Mouse (Mus musculus): ENCODE measurements around the gene Sox12. TPM values are rescaled to one million over a fixed set of nuclear protein-coding genes. Genes with fewer than 3 reads are reported as not detected.

Gene Sox12
- polyA plus RNA-seq, 1 experiment from 2014 or later, result 1.6 TPM

DNA sequence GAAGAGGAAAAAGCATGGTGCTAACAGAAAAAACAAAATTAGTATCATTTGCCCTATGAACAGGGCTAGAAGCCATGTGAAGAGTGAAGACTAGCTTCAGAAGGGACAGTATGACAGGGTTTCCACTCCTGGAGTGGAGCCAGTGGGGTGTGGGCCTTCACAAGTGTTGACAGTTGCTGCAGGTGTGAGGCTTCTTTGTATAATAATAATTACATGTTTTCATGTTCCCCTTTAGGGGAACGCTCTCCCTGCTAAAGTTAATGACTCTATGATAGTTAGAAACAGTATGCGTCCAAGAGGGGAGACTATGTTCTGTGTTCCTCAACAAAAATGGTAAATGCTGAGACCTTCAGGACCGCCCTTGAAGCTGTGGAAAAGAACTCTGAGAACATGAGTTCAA lies 17.9 kb upstream of the Sox12 start:
- H3K27ac ChIP-seq, result peak overlapping the region; percentile 88; the same call in 1 of the 2 replicates
- peak overlapping the region; percentile 87 for H3K4me2 ChIP-seq

DNA sequence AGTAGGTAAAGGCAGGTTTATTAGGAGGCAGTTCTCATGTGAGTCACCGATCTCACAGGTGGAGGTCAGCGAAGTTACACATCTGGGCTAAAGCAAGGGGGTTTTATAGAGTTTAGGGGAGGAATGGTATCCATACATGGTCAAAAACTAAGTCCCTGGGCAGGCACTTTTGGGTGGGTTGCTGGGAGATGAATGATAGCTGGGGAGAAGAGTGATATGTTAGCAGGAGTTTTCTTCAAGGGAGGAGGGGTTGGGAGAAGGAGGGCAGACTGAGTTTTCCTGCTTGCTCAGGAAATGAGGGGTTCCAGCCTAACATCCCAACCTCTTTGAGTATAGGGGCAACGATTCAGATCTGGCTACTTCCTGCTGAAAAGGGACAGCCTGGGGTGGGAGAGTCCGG lies 17.4 kb upstream of the Sox12 start, which contains the start of gene 6820408C15Rik:
TSS of gene 6820408C15Rik (plus strand) at position 301 of the 400 bp plus-strand sequence.
- Histone ChIP-seq H3K27ac (peak within 1 kb of the TSS; percentile 88), H3K4me2 (peak within 1 kb of the TSS; percentile 87), H3K27me3 (no peaks in the 10 kb centered on the region), H3K4me3 (replicated peaks) (peak within 1 kb of the TSS; percentile 96), H3K36me3 (peaks cover 15% of the 10 kb centered on the region), H3K9me3 (replicated peaks) (0 out of 2 replicates have a peak, but pooled peaks cover 3% of the 10 kb centered on the region), H3K9ac (peak within 1 kb of the TSS; percentile 97), H3K4me1 (replicated peaks) (peaks cover 42% of the 10 kb centered on the region)
- WGBS (ENCODE audit: insufficient replicate concordance), result 37% methylated on average over 4 of the region's 4 CpGs
- DNase-seq (no peak), ATAC-seq (ENCODE audit: low read depth) (no peak)

More for the DNA sequence above, 17.9 kb upstream of the Sox12 start:
- H3K36me3 ChIP-seq, result peaks cover 15% of the 10 kb centered on the region
- peak overlapping the region; percentile 97 for H3K9ac ChIP-seq
- H3K4me1 ChIP-seq (replicated peaks), result peaks cover 37% of the 10 kb centered on the region
- peak overlapping the region; percentile 96 for H3K4me3 ChIP-seq (replicated peaks)
- 92% methylated on average over 3 of the region's 3 CpGs for WGBS (ENCODE audit: insufficient replicate concordance)
- H3K27me3 ChIP-seq, result no peaks in the 10 kb centered on the region
- DNase-seq (no peak), ATAC-seq (ENCODE audit: low read depth) (no peak)
- H3K9me3 ChIP-seq (replicated peaks), result 0 out of 2 replicates have a peak, but pooled peaks cover 3% of the 10 kb centered on the region

- Histone ChIP-seq H3K36me3 (peaks cover 15% of the 10 kb centered on the region), H3K9ac (peak within 1 kb of the TSS; percentile 97), H3K4me1 (replicated peaks) (peaks cover 48% of the 10 kb centered on the region), H3K4me2 (peak within 1 kb of the TSS; percentile 87), H3K27me3 (no peaks in the 10 kb centered on the region), H3K27ac (peak within 1 kb of the TSS; percentile 88), H3K4me3 (replicated peaks) (peak within 1 kb of the TSS; percentile 96), H3K9me3 (replicated peaks) (0 out of 2 replicates have a peak, but pooled peaks cover 3% of the 10 kb centered on the region)
- ATAC-seq (ENCODE audit: low read depth), result peak; percentile 73
- DNase-seq, result peak; percentile 72
- WGBS (ENCODE audit: insufficient replicate concordance), result under 1% methylated on average over 65 of the region's 65 CpGs
These were observed 16.8 kb upstream of the Sox12 start, which contains the start of gene Zcchc3 for GRCm38 (mm10) chr2:152414591-152415165. TSS of gene Zcchc3 (minus strand) at chr2:152415027.

DNA sequence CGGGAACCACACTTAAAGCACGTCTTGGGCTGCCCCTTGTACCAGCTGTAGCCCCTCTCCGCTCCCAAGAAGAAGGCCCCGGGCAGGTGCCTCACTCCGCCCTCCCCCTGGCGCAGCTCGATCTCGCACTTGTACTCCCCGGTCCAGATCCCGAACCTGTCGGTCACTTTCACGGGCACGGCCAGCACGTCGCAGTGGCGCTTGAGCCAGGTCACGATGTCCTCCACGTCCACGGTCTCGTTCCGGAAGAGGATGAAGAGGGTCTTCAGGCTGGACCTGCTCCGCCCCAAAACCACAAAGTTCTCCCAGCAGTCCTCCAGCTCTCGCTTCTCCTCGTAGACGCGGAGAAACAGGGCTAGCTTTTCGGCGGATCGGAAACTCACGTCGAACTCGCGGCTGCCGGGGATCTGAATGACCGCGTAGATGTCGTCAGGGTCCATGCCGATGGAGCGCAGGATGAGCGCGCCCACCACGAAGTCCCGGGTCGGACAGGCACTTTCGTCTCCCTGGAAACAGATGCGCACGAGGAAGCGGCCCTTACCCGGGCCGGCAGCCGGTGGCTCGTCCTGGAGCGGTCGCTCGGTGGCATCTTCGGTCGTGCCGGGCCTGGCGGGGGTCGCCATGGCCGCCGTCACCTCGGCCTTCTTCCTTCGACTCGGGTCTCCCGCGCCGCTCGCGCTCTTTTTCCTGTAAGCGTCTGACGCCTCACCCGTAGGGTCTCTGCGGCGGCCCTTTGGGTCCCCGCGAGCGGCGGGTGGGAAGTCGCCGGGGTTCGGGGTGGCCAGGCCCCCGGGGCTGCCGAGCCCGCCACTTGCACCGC lies 16.1 kb upstream of the Sox12 start:
- 0 out of 2 replicates have a peak, but pooled peaks cover 3% of the 10 kb centered on the region for H3K9me3 ChIP-seq (replicated peaks)
- H3K36me3 ChIP-seq, result peaks cover 15% of the 10 kb centered on the region
- H3K4me3 ChIP-seq (replicated peaks), result peak overlapping the region; percentile 96
- peak overlapping the region; percentile 87 for H3K4me2 ChIP-seq
- H3K4me1 ChIP-seq (replicated peaks), result peaks cover 53% of the 10 kb centered on the region
- under 1% methylated on average over 80 of the region's 86 CpGs for WGBS (ENCODE audit: insufficient replicate concordance)
- ATAC-seq (ENCODE audit: low read depth), result peak; percentile 44
- H3K27me3 ChIP-seq, result no peaks in the 10 kb centered on the region
- peak; percentile 46 for DNase-seq
- peak overlapping the region; percentile 97 for H3K9ac ChIP-seq
- peak overlapping the region; percentile 88 for H3K27ac ChIP-seq

- H3K4me1 ChIP-seq (replicated peaks), result peaks cover 53% of the 10 kb centered on the region
These were observed 15.4 kb upstream of the Sox12 start for GRCm38 (mm10) chr2:152413158-152413764.

GRCm38 (mm10) chr2:152412526-152413157 lies 14.8 kb upstream of the Sox12 start:
- peak overlapping the region; percentile 88 for H3K27ac ChIP-seq
- ATAC-seq (ENCODE audit: low read depth) (no peak), DNase-seq (no peak)
- H3K9me3 ChIP-seq (replicated peaks), result 0 out of 2 replicates have a peak, but pooled peaks cover 3% of the 10 kb centered on the region
- peak overlapping the region; percentile 97 for H3K9ac ChIP-seq
- peak overlapping the region; percentile 87 for H3K4me2 ChIP-seq
- H3K27me3 ChIP-seq, result no peaks in the 10 kb centered on the region
- peak overlapping the region; percentile 96 for H3K4me3 ChIP-seq (replicated peaks)
- 21% methylated on average over 15 of the region's 15 CpGs for WGBS (ENCODE audit: insufficient replicate concordance)
- peaks cover 15% of the 10 kb centered on the region for H3K36me3 ChIP-seq
- peaks cover 53% of the 10 kb centered on the region for H3K4me1 ChIP-seq (replicated peaks)

More at GRCm38 (mm10) chr2:152413158-152413764, 15.4 kb upstream of the Sox12 start:
- H3K4me2 ChIP-seq, result peak overlapping the region; percentile 87
- DNase-seq (no peak), ATAC-seq (ENCODE audit: low read depth) (peak; percentile 47)
- WGBS (ENCODE audit: insufficient replicate concordance), result 4% methylated on average over 21 of the region's 21 CpGs
- H3K27me3 ChIP-seq, result no peaks in the 10 kb centered on the region
- H3K27ac ChIP-seq, result peak overlapping the region; percentile 88
- H3K36me3 ChIP-seq, result peaks cover 15% of the 10 kb centered on the region
- H3K9me3 ChIP-seq (replicated peaks), result 0 out of 2 replicates have a peak, but pooled peaks cover 3% of the 10 kb centered on the region
- H3K9ac ChIP-seq, result peak overlapping the region; percentile 97
- H3K4me3 ChIP-seq (replicated peaks), result peak overlapping the region; percentile 96

DNA sequence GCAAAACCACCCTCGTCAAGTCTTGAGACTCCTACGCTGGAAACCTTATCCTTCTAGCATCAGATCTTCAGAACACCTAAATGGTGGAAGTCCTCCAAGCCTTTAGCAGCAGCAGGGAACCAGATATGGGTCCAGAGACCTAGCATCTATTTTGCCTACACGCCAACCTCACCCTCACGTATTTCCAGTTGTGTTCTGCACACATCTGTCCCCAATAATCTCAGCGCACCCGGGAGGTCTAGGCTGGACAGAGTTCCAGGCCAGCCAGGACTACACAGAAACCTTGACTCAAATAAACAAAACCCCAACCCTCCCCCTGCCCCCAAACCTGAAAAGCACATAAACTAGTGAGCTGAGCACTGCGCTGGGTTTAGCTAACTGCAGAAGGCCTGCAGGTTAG lies 13.6 kb upstream of the Sox12 start:
- Histone ChIP-seq H3K36me3 (peaks cover 15% of the 10 kb centered on the region), H3K4me1 (replicated peaks) (peaks cover 60% of the 10 kb centered on the region), H3K27me3 (no peaks in the 10 kb centered on the region), H3K27ac (peak overlapping the region; percentile 88), H3K9me3 (replicated peaks) (0 out of 2 replicates have a peak, but pooled peaks cover 3% of the 10 kb centered on the region), H3K9ac (peak overlapping the region; percentile 97), H3K4me2 (peak overlapping the region; percentile 87), H3K4me3 (replicated peaks) (peak overlapping the region; percentile 96)
- WGBS (ENCODE audit: insufficient replicate concordance), result 25% methylated on average over 7 of the region's 7 CpGs
- ATAC-seq (ENCODE audit: low read depth) (no peak), DNase-seq (no peak)

GRCm38 (mm10) chr2:152410971-152411371 lies 13.1 kb upstream of the Sox12 start:
- Histone ChIP-seq H3K9me3 (replicated peaks) (no peaks in the 10 kb centered on the region), H3K4me1 (replicated peaks) (peaks cover 64% of the 10 kb centered on the region)

DNA sequence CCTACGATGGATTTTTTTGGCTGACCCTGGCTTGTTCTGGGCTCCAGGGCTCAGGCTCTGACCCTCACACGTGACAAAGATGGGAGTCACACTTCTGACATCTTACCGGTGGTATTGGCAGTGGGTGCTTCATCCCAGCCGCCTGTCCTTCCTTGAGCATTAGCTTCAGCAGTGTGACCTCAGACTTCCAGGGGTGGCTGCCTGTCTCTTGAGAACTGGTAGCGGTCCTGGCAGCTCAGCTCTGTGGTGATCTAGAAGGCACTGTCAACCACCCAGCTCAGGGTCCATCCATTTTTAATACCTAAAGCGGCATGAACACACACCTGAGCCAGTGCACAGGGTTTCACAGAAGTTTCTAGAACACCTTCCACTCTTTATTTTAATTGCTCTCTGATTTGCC lies 11.9 kb upstream of the Sox12 start:
- no peak for ATAC-seq (ENCODE audit: low read depth)
- peaks cover 6% of the 10 kb centered on the region for H3K36me3 ChIP-seq
- WGBS (ENCODE audit: insufficient replicate concordance), result 76% methylated on average over 6 of the region's 6 CpGs

More at GRCm38 (mm10) chr2:152410971-152411371, 13.1 kb upstream of the Sox12 start:
- no peaks in the 10 kb centered on the region for H3K27me3 ChIP-seq
- WGBS (ENCODE audit: insufficient replicate concordance), result 8% methylated on average over 15 of the region's 15 CpGs
- DNase-seq, result no peak
- peaks cover 11% of the 10 kb centered on the region for H3K36me3 ChIP-seq
- peak overlapping the region; percentile 97 for H3K9ac ChIP-seq
- H3K4me3 ChIP-seq (replicated peaks), result peak overlapping the region; percentile 96
- peak overlapping the region; percentile 88 for H3K27ac ChIP-seq
- peak overlapping the region; percentile 87 for H3K4me2 ChIP-seq
- ATAC-seq (ENCODE audit: low read depth), result no peak

GRCm38 (mm10) chr2:152406126-152406525 lies 8.3 kb upstream of the Sox12 start:
- peak; percentile 96 for DNase-seq
- Histone ChIP-seq H3K27ac (peak overlapping the region; percentile 76), H3K9me3 (replicated peaks) (no peaks in the 10 kb centered on the region), H3K27me3 (no peaks in the 10 kb centered on the region), H3K36me3 (no peaks in the 10 kb centered on the region), H3K4me1 (replicated peaks) (peaks cover 58% of the 10 kb centered on the region), H3K4me2 (peak overlapping the region; percentile 77), H3K9ac (peak overlapping the region; percentile 60), H3K4me3 (replicated peaks) (peak overlapping the region; percentile 52)
- ATAC-seq (ENCODE audit: low read depth), result peak; percentile 98
- WGBS (ENCODE audit: insufficient replicate concordance), result under 1% methylated on average over 19 of the region's 19 CpGs

More for the DNA sequence above, 11.9 kb upstream of the Sox12 start:
- Histone ChIP-seq H3K27ac (peak overlapping the region; percentile 88; the same call in 1 of the 2 replicates), H3K4me1 (replicated peaks) (peaks cover 66% of the 10 kb centered on the region), H3K27me3 (no peaks in the 10 kb centered on the region), H3K9ac (no peak overlapping the region), H3K4me3 (replicated peaks) (no peak overlapping the region), H3K4me2 (no peak overlapping the region), H3K9me3 (replicated peaks) (no peaks in the 10 kb centered on the region)
- DNase-seq, result no peak
